ENCODE assay signal across 31 mouse cellular contexts in genomic region chr10:17608220-17608619, GRCm38 (mm10).
DNase-seq lines count a peak whose midpoint lies in the region; ATAC-seq lines count a peak whose summit lies in the region.
"Had no signal": no experiment of that assay in that cellular context is flagged by ENCODE, and none has a peak within 500 bp of the region (broad histone marks: within the 10 kb centered on the region; RNA-seq: fewer than 3 reads in every experiment).

No protein-coding gene starts in this region.

- H3K27me3 ChIP-seq in forebrain, embryonic 14.5 days (replicated peaks; ENCODE audit: control insufficient read depth, insufficient read depth, low read length), result no peaks in the 10 kb centered on the region
- H3K27me3 ChIP-seq in forebrain, embryonic 10.5 days (ENCODE audit: poor library complexity, severe bottlenecking), result no peaks in the 10 kb centered on the region
- H3K27me3 ChIP-seq: embryonic facial prominence, embryonic 12.5 days; heart, embryonic 12.5 days; limb, embryonic 15.5 days; midbrain, embryonic 15.5 days; neural tube, embryonic 15.5 days had no signal

- H3K4me3 ChIP-seq in forebrain, embryonic 14.5 days (ENCODE audit: low read depth, low read length), result no peak overlapping the region
- H3K4me3 ChIP-seq in forebrain, embryonic 10.5 days, result no peak overlapping the region
- H3K4me3 ChIP-seq: embryonic facial prominence, embryonic 12.5 days; heart, adult 2 months; heart, embryonic 12.5 days; limb, embryonic 10.5 days; limb, embryonic 15.5 days; midbrain, embryonic 10.5 days; midbrain, embryonic 15.5 days; neural tube, embryonic 15.5 days had no signal

- no peaks in the 10 kb centered on the region for H3K4me1 ChIP-seq in forebrain, embryonic 14.5 days (ENCODE audit: control insufficient read depth, insufficient read depth, low read length)
- no peaks in the 10 kb centered on the region for H3K4me1 ChIP-seq in forebrain, embryonic 10.5 days
- H3K4me1 ChIP-seq: embryonic facial prominence, embryonic 12.5 days; heart, embryonic 12.5 days; limb, embryonic 15.5 days; midbrain, embryonic 10.5 days; midbrain, embryonic 15.5 days; neural tube, embryonic 15.5 days had no signal

- H3K9me3 ChIP-seq in forebrain, embryonic 14.5 days (replicated peaks; ENCODE audit: control insufficient read depth, low read length), result no peaks in the 10 kb centered on the region
- H3K9me3 ChIP-seq in forebrain, embryonic 10.5 days, result no peaks in the 10 kb centered on the region
- H3K9me3 ChIP-seq: embryonic facial prominence, embryonic 12.5 days; heart, embryonic 12.5 days; limb, embryonic 10.5 days; limb, embryonic 15.5 days; midbrain, embryonic 10.5 days; midbrain, embryonic 15.5 days; neural tube, embryonic 15.5 days had no signal

- peak; percentile 86 for ATAC-seq in forebrain, embryonic 14.5 days
- ATAC-seq: CD4-positive, CD25-positive, alpha-beta regulatory T cell, adult 4 months; midbrain, embryonic 15.5 days had no signal

- 61% methylated on average over 7 of the region's 7 CpGs for WGBS in forebrain, embryonic 14.5 days
- whole genome bisulfite sequencing in forebrain, embryonic 10.5 days, result 90% methylated on average over 7 of the region's 7 CpGs

- no peak overlapping the region for H3K27ac ChIP-seq in forebrain, embryonic 14.5 days (ENCODE audit: low read depth, low read length)
- H3K27ac ChIP-seq in forebrain, embryonic 10.5 days, result no peak overlapping the region
- H3K27ac ChIP-seq: embryonic facial prominence, embryonic 12.5 days; heart, adult 2 months; hindbrain, embryonic 14.5 days; limb, embryonic 10.5 days; limb, embryonic 15.5 days; liver, embryonic 14.5 days; macrophage; midbrain, embryonic 10.5 days; midbrain, embryonic 15.5 days; neural tube, embryonic 15.5 days; stomach, postnatal 0 days had no signal

- H3K36me3 ChIP-seq in forebrain, embryonic 14.5 days (ENCODE audit: control insufficient read depth, insufficient read depth, low read length), result no peaks in the 10 kb centered on the region
- H3K36me3 ChIP-seq in forebrain, embryonic 10.5 days (replicated peaks), result no peaks in the 10 kb centered on the region
- H3K36me3 ChIP-seq: embryonic facial prominence, embryonic 12.5 days; heart, embryonic 12.5 days; limb, embryonic 10.5 days; limb, embryonic 15.5 days; midbrain, embryonic 10.5 days; midbrain, embryonic 15.5 days; neural tube, embryonic 15.5 days had no signal

- peak; percentile 77 for DNase-seq in forebrain, embryonic 14.5 days (ENCODE audit: low spot score)
- no peak for DNase-seq in forebrain, embryonic 10.5 days (ENCODE audit: extremely low spot score, low spot score)
- DNase-seq in left cerebral cortex, postnatal 4 days, result peak; percentile 6
- no peak for DNase-seq in left cerebral cortex, adult 18-20 months (ENCODE audit: low spot score in 2 of 2)
- DNase-seq in layer of hippocampus, postnatal 36 days, result peak; percentile 12 to 16
- no peak for DNase-seq in right cerebral cortex, postnatal 14 days
- DNase-seq in testis, postnatal 10 days (ENCODE audit: low spot score), result no peak
- DNase-seq: adrenal gland, postnatal 25 days; cerebellum, adult 2 months; embryo, embryonic 11 days; heart, adult 2 months; heart, postnatal 4 days; kidney, adult 11 months; kidney, postnatal 14 days; lung, adult 2 months; lung, postnatal 10 days; right cerebral cortex, postnatal 4 days; thymus, adult 2 months; thymus, postnatal 36 days had no signal

- no peak overlapping the region for H3K9ac ChIP-seq in forebrain, embryonic 14.5 days (ENCODE audit: low read length)
- H3K9ac ChIP-seq: embryonic facial prominence, embryonic 12.5 days; heart, embryonic 12.5 days; hindbrain, embryonic 14.5 days; limb, embryonic 15.5 days; liver, embryonic 14.5 days; midbrain, embryonic 15.5 days; neural tube, embryonic 15.5 days had no signal

- intact Hi-C loops in left cerebral cortex, postnatal 4 days (cut with DNase I), result no loop called here

- no peak overlapping the region for H3K4me2 ChIP-seq in forebrain, embryonic 14.5 days (ENCODE audit: low read length)
- H3K4me2 ChIP-seq: embryonic facial prominence, embryonic 12.5 days; heart, embryonic 12.5 days; hindbrain, embryonic 14.5 days; limb, embryonic 15.5 days; midbrain, embryonic 15.5 days; neural tube, embryonic 15.5 days had no signal

Comparison
In these comparisons a context has a peak if more than half of its experiments do, and no peak if none do; other contexts are left out.
1. DNase-seq: peak in forebrain, embryonic 14.5 days (single experiment), left cerebral cortex, postnatal 4 days (single experiment) and layer of hippocampus, postnatal 36 days (2 of 2); none in forebrain, embryonic 10.5 days (single experiment), left cerebral cortex, adult 18-20 months (0 of 2), right cerebral cortex, postnatal 14 days (single experiment) and testis, postnatal 10 days (single experiment).